Mouse (Mus musculus) MEL (cell line): Measurements from ENCODE around the gene Sertad1.

ENCODE experiments used
- CTCF ChIP-seq, 3 experiments: IDR thresholded peaks in 2 of 3; conservative IDR thresholded peaks in 1 of 3; 2 replicates each; pipeline ENCODE4 v1.5.1; 2011 to 2012; ENCODE audit warnings: low read length in 3 of 3, low read depth in 2 of 3, mild to moderate bottlenecking in 2 of 3, improper control_type of control experiment in 1 of 3, inconsistent platforms in 1 of 3, mixed read lengths in 1 of 3, moderate library complexity in 1 of 3; ENCODE audit not compliant: control insufficient read depth in 1 of 3, insufficient read depth in 1 of 3, poor library complexity in 1 of 3, severe bottlenecking in 1 of 3
- E2F4 ChIP-seq: IDR thresholded peaks from 2 replicates; pipeline ENCODE4 v1.6.1; 2011; ENCODE audit warnings: low read depth, low read length, improper control_type of control experiment, borderline replicate concordance
- EP300 ChIP-seq, 2 experiments: IDR thresholded peaks; 2 replicates each; pipeline ENCODE4 v1.6.1; 2011; ENCODE audit warnings: improper control_type of control experiment in 2 of 2, low read length in 2 of 2, low read depth in 1 of 2, mild to moderate bottlenecking in 1 of 2
- GATA1 ChIP-seq: IDR thresholded peaks from 2 replicates; pipeline ENCODE4 v1.6.1; 2011; ENCODE audit warnings: low read depth, low read length, improper control_type of control experiment
- HCFC1 ChIP-seq: IDR thresholded peaks from 2 replicates; pipeline ENCODE4 v1.6.1; 2012; ENCODE audit warnings: low read depth, mild to moderate bottlenecking, inconsistent platforms, low read length, improper control_type of control experiment, moderate library complexity
- POLR2A ChIP-seq, 2 experiments: IDR thresholded peaks; 2 replicates each; pipeline ENCODE4 v1.6.1; 2011 to 2012; ENCODE audit warnings: low read length in 2 of 2, mild to moderate bottlenecking in 2 of 2, control low read depth in 1 of 2, improper control_type of control experiment in 1 of 2, low read depth in 1 of 2, moderate library complexity in 1 of 2; ENCODE audit not compliant: control insufficient read depth in 1 of 2, insufficient read depth in 1 of 2, poor library complexity in 1 of 2
- RAD21 ChIP-seq: IDR thresholded peaks from 2 replicates; pipeline ENCODE4 v1.6.1; 2011; ENCODE audit warnings: mild to moderate bottlenecking, low read depth, low read length, improper control_type of control experiment
- TAL1 ChIP-seq: IDR thresholded peaks from 2 replicates; pipeline ENCODE4 v1.6.1; 2012; ENCODE audit warnings: mild to moderate bottlenecking, inconsistent platforms, low read length, moderate library complexity, mixed read lengths

GRCm38 (mm10) chr7:27487740-27488268 is 1.1 kb downstream of the Sertad1 start:
- no peak for TF ChIP-seq POLR2A (IDR thresholded peaks at IDR 0.05; ENCODE audit: control insufficient read depth in 1 of 2, insufficient read depth in 1 of 2, low read depth in 1 of 2, low read length in 2 of 2, poor library complexity in 1 of 2)
- no peak for TF ChIP-seq TAL1
- no peak for TF ChIP-seq EP300 (IDR thresholded peaks at IDR 0.05; ENCODE audit: low read depth in 1 of 2, low read length in 2 of 2)
- TF ChIP-seq E2F4, result no peak
- TF ChIP-seq HCFC1, result no peak
- TF ChIP-seq CTCF (IDR thresholded peaks at IDR 0.05 in 2 of 3, conservative IDR thresholded peaks at IDR 0.05 in 1 of 3; ENCODE audit: control insufficient read depth in 1 of 3, insufficient read depth in 1 of 3, low read depth in 2 of 3, low read length in 3 of 3, poor library complexity in 1 of 3, severe bottlenecking in 1 of 3), result no peak
- no peak for TF ChIP-seq RAD21
- no peak for TF ChIP-seq GATA1
